Mouse (Mus musculus): Measurements from ENCODE around the gene Depdc1b.
A peak's percentile ranks its signal among the peaks of the same experiment; 100 is the strongest.

DNA sequence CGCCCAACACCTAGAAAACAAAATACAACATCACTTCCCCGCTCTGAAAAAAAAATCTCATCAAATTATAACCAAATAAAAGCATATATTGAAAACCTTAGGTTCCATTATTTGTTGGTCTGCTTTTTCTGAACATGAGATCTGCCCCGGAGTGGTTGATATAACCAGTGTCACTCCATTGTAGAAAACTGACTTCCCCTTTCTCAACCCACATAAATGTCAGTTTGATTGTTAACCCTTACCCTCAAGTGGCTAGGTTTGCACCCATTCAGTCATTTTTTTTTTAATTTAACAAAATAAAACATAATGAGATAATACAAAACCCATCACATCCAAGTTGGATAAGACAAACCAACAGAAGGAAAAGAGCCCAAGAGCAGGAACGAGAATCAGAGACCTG, 25.8 kb upstream of the Depdc1b start:
- TF ChIP-seq MAFK (IDR thresholded peaks at IDR 0.05; ENCODE audit: borderline replicate concordance, low read depth, low read length) (no peak), NRF1 (IDR thresholded peaks at IDR 0.05; ENCODE audit: insufficient read depth, low read depth, low read length, poor library complexity, severe bottlenecking) (no peak), GABPA (IDR thresholded peaks at IDR 0.05; ENCODE audit: low read depth, low read length) (no peak), CTCF (IDR thresholded peaks at IDR 0.05 in 2 of 3, conservative IDR thresholded peaks at IDR 0.05 in 1 of 3; ENCODE audit: control insufficient read depth in 1 of 3, insufficient read depth in 1 of 3, low read depth in 2 of 3, low read length in 3 of 3, poor library complexity in 1 of 3, severe bottlenecking in 1 of 3) (no peak), POLR2A (IDR thresholded peaks at IDR 0.05; ENCODE audit: control insufficient read depth in 1 of 2, insufficient read depth in 1 of 2, low read depth in 1 of 2, low read length in 2 of 2, poor library complexity in 1 of 2) (no peak), EP300 (IDR thresholded peaks at IDR 0.05; ENCODE audit: low read depth in 1 of 2, low read length in 2 of 2) (peak; percentile 51 to 79)

Measured in MEL (cell line).